Mouse (Mus musculus): ENCODE data around the gene Fpr-rs4.
"Not testable (repeated sequence)": the region's sequence is repeated elsewhere in the genome, so short reads cannot be mapped to it uniquely, and the experiment has no call there.

The Fpr-rs4 gene

GRCm38 (mm10) chr17:18021433-18021832, at the start of gene Fpr-rs4:
TSS of gene Fpr-rs4 (plus strand) at chr17:18021733.
- DNase-seq (ENCODE audit: low spot score) = no peak

GRCm38 (mm10) chr17:17973443-17973842, 48.1 kb upstream of the Fpr-rs4 start:
- peak; percentile 13 for DNase-seq (ENCODE audit: low spot score)

GRCm38 (mm10) chr17:17981232-17981631, 40.3 kb upstream of the Fpr-rs4 start:
- not testable (repeated sequence) for DNase-seq (ENCODE audit: low spot score)

GRCm38 (mm10) chr17:18004752-18005151, 16.8 kb upstream of the Fpr-rs4 start:
- DNase-seq (ENCODE audit: low spot score) = no peak

GRCm38 (mm10) chr17:18049124-18049523, 27.6 kb downstream of the Fpr-rs4 start, which contains the start of gene Vmn2r124:
TSS of gene Vmn2r124 (plus strand) at chr17:18049424.
- DNase-seq (ENCODE audit: low spot score) = no peak

Measured in embryo, embryonic 10.5 days (tissue).